ENCODE assay signal across 29 mouse cellular contexts in genomic region chr6:34734940-34735695, GRCm38 (mm10). TPM values are rescaled to one million over a fixed set of nuclear protein-coding genes. Genes with fewer than 3 reads are reported as not detected.
DNase-seq lines count a peak whose midpoint lies in the region; ATAC-seq lines count a peak whose summit lies in the region.
"Had no signal": no experiment of that assay in that cellular context is flagged by ENCODE, and none has a peak within 500 bp of the region (broad histone marks: within the 10 kb centered on the region; RNA-seq: fewer than 3 reads in every experiment).

No protein-coding gene starts in this region.

- intact Hi-C loops in heart, postnatal 36 days (cut with DNase I), result no loop called here

- H3K36me3 ChIP-seq in heart, embryonic 14.5 days (ENCODE audit: control insufficient read depth, insufficient read depth, low read length), result no peaks in the 10 kb centered on the region
- no peaks in the 10 kb centered on the region for H3K36me3 ChIP-seq in embryonic facial prominence, embryonic 14.5 days (ENCODE audit: control insufficient read depth, insufficient read depth, low read length)
- H3K36me3 ChIP-seq: forebrain, embryonic 12.5 days; hindbrain, embryonic 13.5 days; lung, embryonic 15.5 days; midbrain, embryonic 12.5 days; neural tube, embryonic 12.5 days had no signal

- no peak for ATAC-seq in heart, embryonic 14.5 days (ENCODE audit: insufficient number of reproducible peaks, insufficient read depth, low FRiP score, low read depth)
- no peak for ATAC-seq in embryonic facial prominence, embryonic 14.5 days (ENCODE audit: low read depth)
- no peak for ATAC-seq in megakaryocyte progenitor cell, adult 5-6 weeks (replicated peaks; ENCODE audit: poor library complexity)
- ATAC-seq: CD4-positive, CD25-positive, alpha-beta regulatory T cell, adult 4 months; intestine, embryonic 16.5 days had no signal

- H3K4me3 ChIP-seq in heart, embryonic 14.5 days (ENCODE audit: control insufficient read depth in 1 of 2, insufficient read depth in 1 of 2, low read depth in 1 of 2, low read length in 2 of 2), result no peak overlapping the region
- H3K4me3 ChIP-seq in embryonic facial prominence, embryonic 14.5 days (ENCODE audit: low read depth, low read length), result no peak overlapping the region
- H3K4me3 ChIP-seq: forebrain, embryonic 12.5 days; hindbrain, embryonic 13.5 days; lung, embryonic 15.5 days; megakaryocyte, embryonic 14.5 days; midbrain, embryonic 12.5 days; myocyte; neural tube, embryonic 12.5 days had no signal

- no peaks in the 10 kb centered on the region for H3K27me3 ChIP-seq in heart, embryonic 14.5 days (ENCODE audit: control insufficient read depth, insufficient read depth, low read length)
- H3K27me3 ChIP-seq in embryonic facial prominence, embryonic 14.5 days (replicated peaks; ENCODE audit: control insufficient read depth, insufficient read depth, low read length), result no peaks in the 10 kb centered on the region
- H3K27me3 ChIP-seq: forebrain, embryonic 12.5 days; hindbrain, embryonic 13.5 days; lung, embryonic 15.5 days; midbrain, embryonic 12.5 days; neural tube, embryonic 12.5 days had no signal

- H3K4me1 ChIP-seq in heart, embryonic 14.5 days (ENCODE audit: control insufficient read depth in 2 of 2, insufficient read depth in 2 of 2, low read length in 2 of 2), result peaks cover 9 to 26% of the 10 kb centered on the region in 2 experiments; a peak in 3 of 4 replicates
- H3K4me1 ChIP-seq in embryonic facial prominence, embryonic 14.5 days (ENCODE audit: control insufficient read depth, insufficient read depth, low read length), result peaks cover 18% of the 10 kb centered on the region
- H3K4me1 ChIP-seq: forebrain, embryonic 12.5 days had no signal

- DNase-seq in heart, adult 11 months, result peak; percentile 84
- DNase-seq in heart, adult 18-20 months, result no peak
- no peak for DNase-seq in heart, postnatal 36 days
- peak; percentile 88 for DNase-seq in 3T3-L1 (ENCODE audit: low read depth, low spot score)
- DNase-seq in embryonic facial prominence, embryonic 14.5 days (ENCODE audit: low spot score), result peak; percentile 53
- DNase-seq in left cerebral cortex, adult 11 months (ENCODE audit: low spot score), result no peak
- DNase-seq: adrenal gland, adult 8-10 months; cerebellum, adult 2 months; cerebellum, postnatal 25 days; gastrocnemius, postnatal 14 days; kidney, adult 8-10 months; kidney, postnatal 4 days; layer of hippocampus, postnatal 36 days; right cerebral cortex, adult 18-20 months; spleen, adult 18-20 months; thymus, postnatal 14 days had no signal

- no peaks in the 10 kb centered on the region for H3K9me3 ChIP-seq in heart, embryonic 14.5 days (ENCODE audit: control insufficient read depth, low read length)
- H3K9me3 ChIP-seq in embryonic facial prominence, embryonic 14.5 days (ENCODE audit: control insufficient read depth, low read length), result no peaks in the 10 kb centered on the region
- H3K9me3 ChIP-seq: forebrain, embryonic 12.5 days; hindbrain, embryonic 13.5 days; lung, embryonic 15.5 days; megakaryocyte, embryonic 14.5 days; midbrain, embryonic 12.5 days; neural tube, embryonic 12.5 days had no signal

- 43% methylated on average over 13 of the region's 13 CpGs for WGBS in heart, embryonic 14.5 days
- 66% methylated on average over 13 of the region's 13 CpGs for WGBS in embryonic facial prominence, embryonic 14.5 days

- H3K9ac ChIP-seq in heart, embryonic 14.5 days (ENCODE audit: low read length), result no peak overlapping the region
- H3K9ac ChIP-seq in embryonic facial prominence, embryonic 14.5 days (ENCODE audit: low read depth, low read length), result no peak overlapping the region
- H3K9ac ChIP-seq: forebrain, embryonic 12.5 days; hindbrain, embryonic 13.5 days; lung, embryonic 15.5 days; midbrain, embryonic 12.5 days; neural tube, embryonic 12.5 days had no signal

- peak overlapping the region; percentile 18; the same call in 1 of the 2 replicates for H3K4me2 ChIP-seq in heart, embryonic 14.5 days (ENCODE audit: low read length)
- no peak overlapping the region for H3K4me2 ChIP-seq in embryonic facial prominence, embryonic 14.5 days (ENCODE audit: low read depth, low read length)
- H3K4me2 ChIP-seq: forebrain, embryonic 12.5 days; hindbrain, embryonic 13.5 days; liver, embryonic 11.5 days; lung, embryonic 15.5 days; midbrain, embryonic 12.5 days; neural tube, embryonic 12.5 days had no signal

- H3K27ac ChIP-seq in heart, embryonic 14.5 days (replicated peaks in 1 of 2; ENCODE audit: control insufficient read depth in 1 of 2, insufficient read depth in 1 of 2, low read depth in 2 of 2, low read length in 2 of 2), result peak overlapping the region; percentile 42 to 63
- peak overlapping the region; percentile 63 for H3K27ac ChIP-seq in embryonic facial prominence, embryonic 14.5 days (replicated peaks; ENCODE audit: low read depth, low read length)
- H3K27ac ChIP-seq: forebrain, embryonic 12.5 days; hindbrain, embryonic 13.5 days; kidney, postnatal 0 days; lung, embryonic 15.5 days; midbrain, embryonic 12.5 days; neural tube, embryonic 12.5 days had no signal

RNA-seq across cellular contexts. Expression of gene Agbl3, which starts 45.1 kb away (rescaled TPM):
- 1 to 10 TPM; 4.2 to 4.9 TPM for total RNA-seq in heart, adult 18-20 months (2021)
- polyA plus RNA-seq in heart, embryonic 14.5 days (2014; fragmentation: Nextera tagmentation; extraction: Ambion mirVana), result 6.0 and 6.6 TPM in 2 replicates
- total RNA-seq in heart, postnatal 36 days (2021), result 1 to 10 TPM; 3.1 to 3.9 TPM
- polyA plus RNA-seq in embryonic facial prominence, embryonic 14.5 days (2014; fragmentation: Nextera tagmentation; extraction: Ambion mirVana), result 6.3 and 8.7 TPM in 2 replicates
- total RNA-seq in megakaryocyte progenitor cell, adult 5-6 weeks (2015), result 3.6 and 7.1 TPM in 2 replicates
- total RNA-seq in megakaryocyte progenitor cell, adult 5-6 weeks (2017), result 2.9 and 3.6 TPM in 2 replicates

Comparison
In these comparisons a context has a peak if more than half of its experiments do, and no peak if none do; other contexts are left out.
1. DNase-seq: peak in heart, adult 11 months (single experiment), 3T3-L1 (single experiment) and embryonic facial prominence, embryonic 14.5 days (single experiment); none in heart, adult 18-20 months (0 of 2), heart, postnatal 36 days (0 of 2) and left cerebral cortex, adult 11 months (single experiment).